Mouse (Mus musculus): ENCODE data around the gene B830017H08Rik. TPM values are rescaled to one million over a fixed set of nuclear protein-coding genes. Genes with fewer than 3 reads are reported as not detected.
A peak's percentile ranks its signal among the peaks of the same experiment; 100 is the strongest.

The B830017H08Rik gene
- polyA plus RNA-seq, 1 experiment: 4.1 TPM

DNA sequence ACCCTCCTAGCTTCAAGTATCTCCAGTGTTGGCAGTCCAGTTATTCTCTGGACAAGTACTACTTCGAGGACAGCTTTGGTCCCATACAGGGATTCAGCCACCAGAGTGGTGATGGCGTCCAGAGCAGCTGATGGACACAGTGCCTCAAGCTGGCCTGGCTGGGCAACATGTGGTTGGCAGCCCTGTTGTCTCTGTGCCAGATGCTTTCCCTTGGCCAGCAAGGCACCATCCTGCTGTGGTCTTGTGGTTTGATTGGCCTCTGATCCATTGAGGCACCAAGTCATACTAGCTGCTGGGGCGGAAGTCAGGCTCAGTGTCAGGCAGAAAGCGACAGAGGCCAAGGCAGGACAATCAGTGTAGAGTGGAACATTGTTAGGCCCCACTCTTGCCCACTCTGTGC, 23.8 kb upstream of the B830017H08Rik start:
- DNase-seq (ENCODE audit: extremely low spot score in 1 of 2, low spot score in 1 of 2): no peak

DNA sequence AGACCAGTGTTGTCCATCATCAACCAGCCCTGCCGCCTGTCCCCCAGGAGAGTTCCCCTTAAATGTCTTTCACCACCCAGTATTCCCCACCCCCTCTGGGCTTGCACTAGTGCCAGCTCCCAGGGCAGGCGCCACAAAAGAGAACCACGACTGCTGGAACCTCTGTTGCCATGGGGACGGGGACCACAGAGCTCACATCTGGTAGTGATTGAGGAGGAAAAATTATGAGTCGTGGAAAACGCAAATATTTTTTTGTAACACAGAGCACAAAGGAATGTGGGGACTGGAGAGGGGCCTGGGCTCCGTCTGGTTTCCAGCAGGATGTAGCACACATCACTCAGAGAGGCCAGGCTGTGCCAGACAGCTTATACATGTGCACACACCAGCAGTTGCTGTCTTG, 23.2 kb upstream of the B830017H08Rik start:
- no peak for DNase-seq (ENCODE audit: extremely low spot score in 1 of 2, low spot score in 1 of 2)

DNA sequence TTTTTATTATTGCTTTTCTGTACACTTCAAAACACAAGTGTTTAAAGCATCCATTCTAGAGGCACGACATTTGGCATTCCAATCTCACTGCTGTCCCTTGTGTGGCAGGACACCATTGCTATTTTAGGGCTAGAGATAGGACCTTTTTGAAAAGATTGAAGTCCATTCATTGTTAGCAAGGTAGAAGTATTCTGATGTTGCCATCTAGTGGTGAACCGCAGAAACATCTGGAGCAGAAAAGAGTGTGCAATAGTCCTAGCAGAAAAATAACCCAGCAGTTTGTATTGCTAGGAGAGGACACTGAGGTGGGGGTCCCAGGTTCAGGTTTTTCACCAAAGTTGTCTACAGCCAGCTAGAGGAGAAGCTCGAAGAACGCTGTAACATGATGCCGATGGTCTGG, 20.8 kb upstream of the B830017H08Rik start:
- DNase-seq (ENCODE audit: extremely low spot score in 1 of 2, low spot score in 1 of 2): peak in 1 of 2 experiments; percentile 69

DNA sequence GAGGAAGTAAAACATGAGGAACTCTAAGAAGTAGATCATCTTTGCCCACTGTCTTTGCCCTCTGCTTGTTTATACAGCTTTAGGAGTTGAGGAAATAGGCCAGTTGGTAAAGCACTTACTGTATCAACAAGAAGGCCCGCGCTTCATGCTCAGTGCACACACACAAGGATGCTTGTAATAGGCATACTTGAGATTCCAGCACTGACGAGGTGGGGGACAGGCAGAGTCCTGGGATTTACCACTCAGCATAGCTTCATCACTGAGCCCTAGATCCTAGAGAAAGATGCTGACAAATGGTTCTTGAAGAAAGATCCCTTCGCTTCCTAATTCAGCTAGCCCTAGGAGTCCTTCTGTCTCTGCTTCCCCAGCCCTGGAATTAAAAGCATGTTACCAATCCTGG, 19.7 kb upstream of the B830017H08Rik start:
- no peak for DNase-seq (ENCODE audit: extremely low spot score in 1 of 2, low spot score in 1 of 2)

DNA sequence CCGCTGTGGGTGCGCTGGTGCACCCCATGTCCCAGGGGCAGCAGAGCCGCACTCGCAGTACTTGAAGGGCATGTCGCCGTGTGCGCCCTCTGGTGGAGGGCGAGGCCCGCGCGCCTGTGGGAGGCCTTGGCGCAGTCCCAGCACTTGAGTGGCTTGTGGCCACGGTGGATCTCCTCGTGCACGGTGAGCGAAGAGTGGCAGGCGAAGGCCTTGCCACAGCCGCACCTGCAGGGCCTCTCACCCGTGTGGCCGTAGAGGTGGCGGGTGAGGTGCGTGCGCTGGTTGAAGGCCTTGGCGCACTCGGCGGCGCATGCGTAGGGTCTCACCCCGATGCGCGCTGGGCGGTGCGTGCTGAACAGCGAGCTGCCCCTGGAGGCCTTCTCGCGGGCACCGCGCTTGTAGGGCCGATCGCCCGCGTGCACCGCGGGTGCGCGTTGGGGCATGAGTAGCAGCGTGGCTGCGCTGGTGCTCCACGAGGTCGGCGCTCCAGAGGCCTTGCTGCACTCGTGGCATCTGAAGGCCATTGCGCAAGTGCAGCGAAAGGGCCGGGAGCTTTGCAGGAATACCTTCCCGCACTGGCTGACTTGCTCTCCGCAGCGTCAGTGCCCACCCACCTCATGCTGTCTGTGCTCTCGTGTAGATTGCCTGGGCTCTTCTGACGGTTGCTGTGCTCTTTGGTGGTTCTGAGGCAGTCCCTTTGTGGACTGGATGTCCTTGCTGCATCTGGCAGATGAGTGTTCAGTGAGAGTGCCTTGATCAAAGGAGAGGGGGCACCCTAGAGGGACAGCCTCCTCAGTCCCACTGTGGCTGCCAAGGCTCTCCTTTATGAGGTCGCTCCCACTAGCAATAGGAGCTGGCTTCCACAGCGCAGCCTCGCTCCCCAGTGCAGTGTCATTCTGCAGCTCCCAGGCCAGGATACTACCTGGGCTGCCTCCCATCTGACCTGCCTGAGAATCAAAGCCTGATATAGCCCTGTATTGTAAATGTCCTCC, 17.2 kb upstream of the B830017H08Rik start:
- DNase-seq (ENCODE audit: extremely low spot score in 1 of 2, low spot score in 1 of 2): peak in 1 of 2 experiments; percentile 62

DNA sequence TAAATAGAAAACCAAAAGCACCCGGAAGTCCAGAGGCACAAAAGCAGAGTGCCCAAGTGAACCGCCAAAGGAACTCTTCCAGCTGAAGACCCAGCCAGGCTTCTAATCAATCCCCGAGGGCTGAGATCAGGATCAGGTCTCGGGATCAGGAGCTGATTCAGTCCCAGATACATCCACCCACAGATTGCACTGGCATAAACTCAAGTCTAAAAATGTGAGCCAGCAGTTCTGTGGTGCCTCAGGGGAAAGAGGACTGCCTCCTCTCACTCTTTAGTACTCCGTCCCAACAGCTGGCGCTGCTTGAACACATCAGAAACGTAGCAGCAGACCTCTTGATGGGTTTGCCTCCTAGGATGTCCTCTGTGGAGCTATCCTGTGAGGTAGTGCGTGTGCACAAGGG, 16.4 kb upstream of the B830017H08Rik start:
- DNase-seq (ENCODE audit: extremely low spot score in 1 of 2, low spot score in 1 of 2): no peak

DNA sequence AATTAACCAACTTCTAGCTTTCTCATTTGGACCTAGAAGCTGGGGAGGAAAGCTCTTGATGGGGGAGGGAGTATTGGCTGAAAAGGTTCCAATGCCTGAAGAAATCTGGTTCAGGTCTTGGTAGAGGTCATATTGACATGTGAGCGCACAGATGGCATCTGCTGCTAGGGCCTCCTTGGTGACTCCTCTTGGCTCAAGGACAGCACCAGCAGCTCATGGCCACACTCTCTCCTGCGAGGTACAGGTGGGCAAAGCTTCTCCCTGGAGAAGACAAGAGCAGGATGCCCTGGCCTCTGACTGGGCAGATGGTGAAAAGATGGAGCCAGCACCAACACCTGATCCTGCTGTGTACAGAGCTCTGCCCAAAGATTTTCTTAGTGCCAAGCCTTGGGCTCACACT, 6.4 kb upstream of the B830017H08Rik start:
- DNase-seq (ENCODE audit: extremely low spot score in 1 of 2, low spot score in 1 of 2): no peak

DNA sequence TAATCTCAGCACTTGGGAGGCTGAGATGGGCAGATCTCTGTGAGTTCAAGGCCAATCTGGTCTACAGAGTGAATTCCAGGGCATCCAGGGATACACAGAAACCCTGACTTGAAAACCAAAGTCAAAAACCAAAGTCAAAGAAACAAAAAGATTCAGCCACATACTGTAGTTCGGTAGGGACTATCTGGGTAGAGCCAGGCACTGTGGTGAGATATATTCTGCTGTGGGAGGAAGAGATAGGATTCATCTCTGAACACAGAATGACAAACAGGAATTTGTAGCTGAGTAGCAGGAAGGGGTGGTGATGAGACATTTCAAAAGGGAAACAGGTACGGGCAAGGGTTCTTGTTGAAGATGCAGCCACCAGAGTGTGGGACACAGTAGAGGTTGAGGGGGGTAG, 4.7 kb upstream of the B830017H08Rik start:
- no peak for DNase-seq (ENCODE audit: extremely low spot score in 1 of 2, low spot score in 1 of 2)

DNA sequence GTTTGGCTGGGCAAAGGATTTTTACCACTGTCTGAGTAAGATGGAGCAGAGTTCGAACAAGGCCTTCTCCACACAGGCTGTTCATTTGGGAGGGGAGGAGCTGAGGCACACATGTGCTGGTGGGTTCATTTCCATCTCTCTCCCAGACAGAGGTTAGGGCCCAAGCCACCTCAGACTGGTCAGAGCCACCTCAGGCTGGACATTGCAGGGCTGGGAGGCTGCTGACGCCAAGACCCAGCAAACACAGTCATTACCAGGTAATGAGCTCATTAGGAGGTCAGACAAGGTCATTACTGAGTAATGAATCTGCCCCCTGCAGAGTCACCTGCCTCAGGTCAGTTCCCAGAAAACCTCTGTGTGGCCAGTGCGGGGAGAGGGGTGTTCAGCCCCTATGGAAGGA, 4.1 kb upstream of the B830017H08Rik start:
- DNase-seq (ENCODE audit: extremely low spot score in 1 of 2, low spot score in 1 of 2): no peak

DNA sequence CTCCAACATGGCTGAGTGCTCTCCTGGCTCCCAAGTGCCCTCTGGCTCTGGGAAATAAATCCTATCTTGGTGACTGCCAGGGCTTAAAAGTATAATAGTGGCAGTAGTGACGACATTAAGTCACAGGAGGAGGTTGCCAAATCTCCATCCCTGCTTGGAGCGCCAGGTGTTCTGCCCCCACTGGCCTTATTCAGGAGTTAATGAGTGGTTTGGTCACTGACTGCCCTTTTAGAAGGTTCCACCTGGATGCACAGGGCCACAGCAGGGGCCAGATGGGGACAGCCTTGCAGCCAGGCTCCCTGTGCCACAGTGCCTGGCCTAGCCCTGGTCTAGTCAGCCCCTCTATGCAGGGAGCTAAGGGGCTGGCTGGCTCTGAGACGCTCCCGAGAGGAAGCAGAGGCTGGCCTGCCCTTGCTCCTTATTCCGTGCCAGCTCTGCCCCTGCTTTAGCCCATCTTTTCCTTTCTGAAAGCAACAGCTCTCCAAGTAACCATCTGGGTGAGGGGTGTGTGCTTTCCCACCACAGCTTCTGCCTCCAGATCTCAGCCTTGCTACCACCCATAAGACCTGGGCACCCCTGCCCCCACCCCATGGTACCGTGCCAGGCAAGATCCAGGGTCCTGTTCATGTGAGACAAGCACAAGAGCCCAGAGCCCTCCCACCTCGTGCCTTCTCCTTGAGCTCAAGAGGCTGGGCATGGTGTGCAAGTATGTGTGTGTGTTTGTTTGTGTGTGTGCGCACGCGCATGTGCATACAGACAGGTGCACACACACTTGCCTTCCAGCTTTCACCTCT, 2.3 kb upstream of the B830017H08Rik start:
- DNase-seq (ENCODE audit: extremely low spot score in 1 of 2, low spot score in 1 of 2): no peak

DNA sequence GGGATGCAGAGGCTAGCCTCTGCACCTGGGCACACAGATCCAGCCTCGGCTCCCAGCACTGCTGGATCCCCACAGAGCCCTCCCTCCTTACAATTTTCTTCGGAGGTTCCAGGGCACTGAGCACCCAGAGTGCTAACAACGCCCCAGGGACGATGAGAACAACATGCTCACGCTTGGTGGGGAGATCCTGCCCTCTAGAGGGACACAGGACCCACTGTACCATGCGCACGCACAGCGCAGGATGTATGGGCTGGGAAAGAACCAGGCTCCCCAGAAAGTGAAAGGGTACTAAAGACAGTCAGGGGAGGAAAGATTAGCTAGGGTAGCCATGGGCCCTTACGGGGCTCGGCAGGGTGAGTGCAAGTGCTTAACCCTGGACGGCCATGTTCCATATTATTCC, 1.1 kb upstream of the B830017H08Rik start:
- DNase-seq (ENCODE audit: extremely low spot score in 1 of 2, low spot score in 1 of 2): no peak

DNA sequence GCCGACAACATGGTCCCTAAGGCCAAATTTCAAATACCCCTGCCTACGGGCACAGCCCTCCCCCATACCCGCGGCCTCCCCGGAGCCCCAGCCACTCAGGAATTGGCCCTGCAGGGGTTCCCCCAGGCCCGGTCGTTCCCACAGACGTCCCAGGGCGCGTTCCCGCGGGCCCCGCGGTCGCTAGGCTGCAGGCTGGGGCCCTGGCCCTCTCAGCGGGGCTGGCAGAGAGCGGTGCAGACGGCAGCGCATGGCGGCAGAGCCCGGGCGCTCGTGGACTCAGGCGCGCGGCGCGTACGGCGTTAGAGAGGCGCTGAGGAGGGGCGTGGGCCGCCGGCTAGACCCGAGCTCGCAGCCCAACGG, 380 bp downstream of the B830017H08Rik start:
- peak in 1 of 2 experiments; percentile 47 for DNase-seq (ENCODE audit: extremely low spot score in 1 of 2, low spot score in 1 of 2)

DNA sequence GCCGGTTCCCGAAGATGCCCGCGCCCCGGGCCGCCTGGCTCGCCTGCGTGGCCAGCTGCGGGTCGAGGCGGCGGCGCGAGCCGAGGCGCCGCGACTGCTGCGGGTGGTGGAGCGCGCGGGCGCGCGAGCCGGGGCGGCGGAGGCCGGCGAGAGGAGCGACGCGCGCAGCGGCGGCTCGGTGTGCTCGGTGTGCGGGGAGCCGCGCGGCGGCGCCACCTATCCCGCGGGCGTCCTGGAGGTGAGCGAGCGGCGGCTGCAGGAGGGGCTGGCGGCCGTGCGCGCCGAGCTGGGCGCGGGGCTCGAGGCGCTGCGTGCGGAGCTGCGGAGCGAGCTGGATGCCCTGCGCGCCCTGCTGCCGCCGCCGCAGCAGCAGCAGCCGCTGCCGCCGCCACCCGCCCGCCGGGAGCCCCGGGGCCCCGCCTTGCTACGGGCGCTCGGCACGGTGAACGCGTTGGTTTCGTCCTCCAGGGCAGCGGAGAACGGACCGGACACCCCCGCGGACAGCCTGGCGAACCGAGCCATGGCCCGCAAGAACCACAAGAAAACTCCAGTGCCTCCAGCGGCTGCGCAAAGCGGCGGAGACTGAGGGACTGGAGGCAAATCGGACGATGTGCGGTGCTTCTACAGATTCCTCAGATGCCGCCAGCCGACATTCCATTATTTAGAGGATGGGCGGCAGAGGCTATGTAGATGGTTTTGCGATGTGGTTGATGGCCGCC, 919 bp downstream of the B830017H08Rik start:
- DNase-seq (ENCODE audit: extremely low spot score in 1 of 2, low spot score in 1 of 2): peak in 1 of 2 experiments; percentile 58

DNA sequence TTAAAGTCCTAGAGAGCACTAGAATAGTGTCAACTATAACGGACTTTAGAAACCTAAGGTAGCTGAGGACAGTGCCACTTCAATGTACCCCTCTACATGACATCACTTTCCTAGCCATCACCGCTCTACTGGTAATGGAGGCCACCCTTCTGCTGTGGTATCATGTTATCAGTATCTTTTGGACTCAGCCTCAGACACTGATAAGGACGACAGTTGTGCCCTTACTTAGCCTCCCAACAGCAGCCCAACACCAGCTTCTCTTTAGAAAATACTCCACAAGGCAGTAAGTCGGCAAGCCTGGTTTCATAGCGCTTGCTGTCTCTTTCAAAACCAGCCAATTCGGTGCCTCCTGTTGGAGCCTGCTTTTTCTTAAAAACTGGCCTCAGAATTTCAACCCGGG, 1.6 kb downstream of the B830017H08Rik start:
- no peak for DNase-seq (ENCODE audit: extremely low spot score in 1 of 2, low spot score in 1 of 2)

DNA sequence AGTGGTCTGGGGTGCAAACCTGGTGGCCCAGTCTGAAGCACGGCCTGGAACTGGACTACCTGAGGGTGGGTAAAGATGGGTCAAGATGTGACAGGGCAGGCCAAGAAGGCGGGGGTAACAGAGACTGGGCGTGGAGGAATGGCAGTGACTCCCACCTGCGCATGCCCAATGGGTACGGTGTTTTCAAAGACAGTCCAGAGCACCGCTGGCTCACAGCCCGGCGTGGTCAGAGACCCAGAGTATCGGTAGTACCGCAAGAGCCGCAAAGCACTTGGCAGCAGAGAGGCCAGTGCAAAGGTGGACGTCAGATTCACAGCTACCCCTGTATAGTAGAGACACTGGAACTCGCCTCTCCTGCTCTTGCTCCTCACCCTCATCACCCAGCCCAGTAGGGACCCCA, 2.6 kb downstream of the B830017H08Rik start:
- DNase-seq (ENCODE audit: extremely low spot score in 1 of 2, low spot score in 1 of 2): no peak

DNA sequence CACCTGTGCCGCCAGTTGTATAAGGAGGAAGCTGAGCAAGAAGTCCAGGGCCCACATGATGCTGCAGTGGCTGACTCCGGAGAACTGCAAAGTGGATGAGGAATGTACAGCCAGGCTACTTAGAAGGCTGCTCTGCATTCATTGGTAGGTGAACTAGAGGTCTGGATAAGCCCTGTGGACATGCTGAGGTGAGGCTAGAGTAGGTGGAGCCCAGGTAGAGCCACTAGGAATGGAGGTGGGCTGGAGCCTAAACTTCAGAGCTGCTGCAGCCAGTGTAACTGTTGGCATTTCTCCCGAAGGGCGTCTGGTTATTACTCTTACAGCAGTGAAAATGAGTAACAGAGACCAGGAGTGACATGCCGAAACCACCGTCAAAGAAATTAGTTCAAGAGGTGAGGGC, 5.1 kb downstream of the B830017H08Rik start, which contains the start of gene Car15:
Car15 (minus strand) TSS at position 314 of the 400 bp plus-strand sequence.
- no peak for DNase-seq (ENCODE audit: extremely low spot score in 1 of 2, low spot score in 1 of 2)

DNA sequence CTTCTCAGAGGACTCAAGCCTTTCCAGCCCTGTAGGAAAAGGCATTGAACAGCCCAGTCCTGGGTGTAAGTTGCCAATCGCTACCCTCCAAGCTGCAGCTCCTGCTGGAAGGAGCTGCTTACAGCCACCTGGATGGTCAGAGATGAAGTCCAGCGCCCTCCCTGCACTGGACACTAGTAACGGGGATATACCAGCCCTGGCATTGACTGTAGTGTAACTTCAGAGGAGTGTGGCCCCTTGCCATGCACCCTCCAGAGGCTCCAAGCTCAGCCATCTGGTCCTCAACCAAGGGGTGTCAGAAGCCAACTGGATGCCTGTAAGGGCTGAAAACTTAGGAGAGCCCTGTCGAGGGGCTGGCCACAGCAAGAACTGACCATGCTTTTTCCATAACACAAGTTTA, 7.1 kb downstream of the B830017H08Rik start:
- DNase-seq (ENCODE audit: extremely low spot score in 1 of 2, low spot score in 1 of 2): no peak

DNA sequence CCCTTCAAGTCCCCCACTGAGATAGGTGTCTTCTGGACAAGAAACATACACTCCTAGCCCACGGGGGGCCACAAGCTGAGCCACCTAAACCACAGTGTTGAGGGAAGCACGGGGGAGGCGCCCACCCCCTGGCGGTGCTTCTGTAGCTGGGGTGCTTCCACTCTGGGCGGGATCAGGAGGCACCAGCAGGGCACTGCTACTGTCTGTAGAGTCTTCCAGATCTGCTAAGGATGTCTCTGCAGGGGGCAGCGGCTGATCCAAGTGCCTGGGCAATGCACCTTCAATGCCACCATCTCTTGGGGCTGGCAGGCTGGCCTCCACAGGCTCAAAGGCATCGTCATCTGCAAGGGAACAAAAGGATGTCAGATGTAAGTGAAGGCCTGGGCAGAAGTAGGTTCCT, 9.5 kb downstream of the B830017H08Rik start:
- DNase-seq (ENCODE audit: extremely low spot score in 1 of 2, low spot score in 1 of 2): no peak

DNA sequence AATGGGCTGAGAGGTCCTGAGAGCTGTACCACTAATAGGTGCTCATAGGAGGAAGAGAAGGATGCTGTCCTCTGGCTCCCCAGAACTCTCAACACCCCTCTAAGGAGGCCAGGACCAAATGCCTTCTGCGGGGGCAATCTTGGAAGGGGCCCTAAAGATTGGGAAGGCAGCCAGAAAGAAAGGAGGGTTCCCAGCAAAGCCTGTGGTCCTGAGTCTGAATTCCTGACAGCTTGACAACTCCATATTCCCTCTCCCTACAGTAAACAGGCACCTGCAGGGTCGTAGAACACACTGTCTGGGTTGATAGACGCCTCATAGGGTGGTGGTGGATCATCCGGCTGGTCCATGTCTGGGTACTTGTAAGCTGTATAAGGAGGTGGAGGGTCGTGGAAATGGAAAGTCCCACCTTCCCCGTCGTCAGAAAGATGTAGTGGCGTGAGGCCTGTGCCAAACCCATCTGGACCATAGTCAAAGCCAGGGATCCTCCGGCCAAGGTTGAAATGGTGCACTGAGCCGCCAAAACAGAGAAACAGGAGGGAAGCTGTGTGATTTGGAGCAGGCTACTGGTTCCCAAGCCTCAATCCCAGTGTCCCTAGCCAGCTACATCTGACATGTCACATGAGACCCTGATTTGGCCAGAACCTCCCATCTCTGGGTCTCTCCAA, 10.9 kb downstream of the B830017H08Rik start:
- DNase-seq (ENCODE audit: extremely low spot score in 1 of 2, low spot score in 1 of 2): no peak

DNA sequence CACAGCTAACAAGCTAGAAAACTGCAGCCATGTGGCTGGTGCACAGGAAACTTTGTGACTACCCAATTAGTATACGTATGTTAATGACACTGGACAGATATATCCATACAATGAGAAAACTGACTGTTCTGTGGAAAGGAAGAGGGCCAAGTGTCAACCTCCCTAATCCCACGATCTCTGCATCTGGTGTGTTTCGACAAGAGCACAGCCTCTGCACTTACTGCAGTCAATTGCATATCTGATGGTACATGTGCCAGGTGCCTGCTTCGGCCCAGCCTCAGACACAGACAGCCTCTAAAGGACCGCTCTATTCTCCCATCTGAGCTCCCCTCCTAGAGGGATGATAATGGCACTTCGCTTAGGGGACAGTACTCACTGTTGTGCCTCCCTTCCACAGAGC, 15.5 kb downstream of the B830017H08Rik start:
- DNase-seq (ENCODE audit: extremely low spot score in 1 of 2, low spot score in 1 of 2): no peak

Measured in frontal cortex, adult 2 months (tissue).